Mouse (Mus musculus) limb, embryonic 12.5 days (tissue): ENCODE data around the gene Pip5k1b. TPM values are rescaled to one million over a fixed set of nuclear protein-coding genes. Genes with fewer than 3 reads are reported as not detected.

Experiments
- ATAC-seq: fragments of 200-750 bp; cut with Nextera tagmentation; 2 replicates; pipeline ENCODE4 v1.8.0; 2017; ENCODE audit warnings: low read depth, moderate TSS enrichment; ENCODE audit not compliant: insufficient number of reproducible peaks, insufficient read depth, low FRiP score, low TSS enrichment
- H3K27ac ChIP-seq: fragments of 300-500 bp; sonication (generic); 2 replicates; pipeline ENCODE4 v1.5.1; 2016; ENCODE audit warnings: mild to moderate bottlenecking, moderate library complexity
- H3K27me3 ChIP-seq: fragments of 300-500 bp; sonication (generic); 2 replicates; pipeline ENCODE4 v1.6.1; 2016; ENCODE audit warnings: mild to moderate bottlenecking, moderate library complexity
- H3K36me3 ChIP-seq: fragments of 300-500 bp; sonication (generic); 2 replicates; pipeline ENCODE4 v1.6.1; 2016; ENCODE audit warnings: mild to moderate bottlenecking, moderate library complexity
- H3K4me1 ChIP-seq: fragments of 300-500 bp; sonication (generic); replicated peaks from 2 replicates; pipeline ENCODE4 v1.6.1; 2016
- H3K4me2 ChIP-seq: fragments of 300-500 bp; sonication (generic); 2 replicates; pipeline ENCODE4 v1.6.1; 2016; ENCODE audit warnings: mild to moderate bottlenecking, moderate library complexity
- H3K4me3 ChIP-seq: fragments of 300-500 bp; sonication (generic); replicated peaks from 2 replicates; pipeline ENCODE4 v1.5.1; 2016; ENCODE audit warnings: mild to moderate bottlenecking
- H3K9ac ChIP-seq: fragments of 300-500 bp; sonication (generic); replicated peaks from 2 replicates; pipeline ENCODE4 v1.6.1; 2016; ENCODE audit warnings: mild to moderate bottlenecking, moderate library complexity
- H3K9me3 ChIP-seq: fragments of 300-500 bp; sonication (generic); 2 replicates; pipeline ENCODE4 v1.6.1; 2016; ENCODE audit warnings: mild to moderate bottlenecking, moderate library complexity
- WGBS: fragments of 180-500 bp; shearing (Covaris S2); methylation state at CpG from one replicate; pipeline ENCODE4 v1.1.7; 2016; 5-methylcytosine and 5-hydroxymethylcytosine counted together
- polyA plus RNA-seq: library from polyadenylated mRNA; unstranded; fragments of >200 nt; fragmentation: Nextera tagmentation; extraction: Ambion mirVana; gene quantifications from 2 replicates; pipeline ENCODE4 v1.2.1, GENCODE M21; 2016

Gene Pip5k1b
- polyA plus RNA-seq, 1 experiment from 2014 or later: 0.56 TPM

DNA sequence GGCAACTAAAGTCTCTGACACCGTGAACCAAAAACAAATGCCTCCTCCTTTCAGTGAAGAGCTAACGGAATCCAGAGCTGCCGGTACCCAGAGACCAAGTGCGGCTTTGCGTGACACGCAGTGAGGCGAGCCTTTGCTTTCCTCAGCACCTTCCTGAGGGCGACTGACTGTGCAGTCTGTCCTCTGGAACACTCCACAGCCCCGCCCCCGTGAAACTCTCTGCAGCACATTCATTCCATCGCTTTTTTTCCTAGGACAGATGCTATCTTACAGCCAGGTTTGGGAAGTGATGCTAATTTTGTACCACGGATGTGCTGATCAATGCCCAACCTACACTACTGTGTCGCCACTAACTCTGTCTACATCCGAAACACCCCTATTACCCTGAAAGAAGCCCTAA, 292.9 kb downstream of the Pip5k1b start:
- no peak overlapping the region for H3K4me2 ChIP-seq
- H3K4me1 ChIP-seq: no peaks in the 10 kb centered on the region
- H3K9me3 ChIP-seq: no peaks in the 10 kb centered on the region
- no peaks in the 10 kb centered on the region for H3K27me3 ChIP-seq
- no peak overlapping the region for H3K9ac ChIP-seq
- ATAC-seq: no peak
- H3K4me3 ChIP-seq: no peak overlapping the region
- 92% methylated on average over 14 of the region's 14 CpGs for WGBS
- H3K27ac ChIP-seq: no peak overlapping the region
- peaks cover 48% of the 10 kb centered on the region for H3K36me3 ChIP-seq

DNA sequence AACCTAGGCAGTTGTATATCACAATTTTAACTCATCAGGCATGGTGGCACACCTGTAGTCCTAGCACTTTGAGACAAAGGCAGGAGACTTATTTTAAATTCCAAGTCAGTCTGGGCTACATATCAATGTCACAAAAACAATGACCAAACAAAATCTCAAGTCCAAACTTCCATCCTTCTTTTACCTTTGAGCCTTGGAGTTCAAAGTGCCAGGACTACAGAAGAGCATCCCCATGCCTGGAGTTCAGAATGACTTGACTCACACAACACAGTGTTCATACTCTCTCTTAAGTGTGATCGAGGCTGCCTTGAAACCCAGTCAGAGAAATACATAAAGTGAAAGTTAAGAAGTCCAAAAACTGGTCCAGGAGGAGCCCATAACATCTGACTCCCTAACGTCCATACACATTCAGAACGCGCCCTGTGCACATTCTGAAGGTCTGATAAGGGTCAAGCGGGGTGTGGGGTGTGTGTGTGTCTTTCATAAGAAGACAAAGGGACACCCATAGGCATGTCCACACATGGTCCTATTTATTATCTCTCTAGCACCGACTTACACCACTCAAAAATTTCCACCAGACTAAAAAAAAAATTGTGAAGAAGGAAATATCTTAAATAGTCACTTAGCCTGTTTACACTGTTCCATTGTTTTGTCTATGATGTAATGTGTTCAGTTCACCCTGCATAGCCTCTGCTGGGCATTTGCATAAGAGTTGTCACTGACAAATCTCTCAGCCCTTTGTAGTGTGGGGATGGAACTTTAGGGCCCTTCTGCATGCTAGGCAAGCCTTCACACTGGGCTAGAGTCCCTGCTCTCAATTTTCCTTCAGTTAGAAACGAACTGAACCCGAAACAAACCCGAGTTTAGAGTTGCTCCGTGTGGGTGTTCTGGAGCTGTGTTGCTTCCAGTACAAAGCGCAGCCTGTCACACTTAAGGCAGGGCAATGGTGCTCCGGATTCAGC, 296.0 kb downstream of the Pip5k1b start:
- Histone ChIP-seq H3K9me3 (no peaks in the 10 kb centered on the region), H3K4me3 (no peak overlapping the region), H3K27ac (no peak overlapping the region), H3K4me2 (no peak overlapping the region), H3K36me3 (peaks cover 29% of the 10 kb centered on the region), H3K4me1 (no peaks in the 10 kb centered on the region), H3K27me3 (no peaks in the 10 kb centered on the region), H3K9ac (no peak overlapping the region)
- WGBS: 89% methylated on average over 12 of the region's 12 CpGs
- no peak for ATAC-seq

GRCm38 (mm10) chr19:24258368-24258767, 297.3 kb downstream of the Pip5k1b start:
- 0 out of 2 replicates have a peak, but pooled peaks cover 3% of the 10 kb centered on the region for H3K4me1 ChIP-seq
- H3K27ac ChIP-seq: no peak overlapping the region
- no peak overlapping the region for H3K4me3 ChIP-seq
- peaks cover 21% of the 10 kb centered on the region for H3K36me3 ChIP-seq
- no peak overlapping the region for H3K4me2 ChIP-seq
- H3K27me3 ChIP-seq: no peaks in the 10 kb centered on the region
- H3K9ac ChIP-seq: no peak overlapping the region
- ATAC-seq: no peak
- H3K9me3 ChIP-seq: no peaks in the 10 kb centered on the region
- 93% methylated on average over 5 of the region's 5 CpGs for WGBS

DNA sequence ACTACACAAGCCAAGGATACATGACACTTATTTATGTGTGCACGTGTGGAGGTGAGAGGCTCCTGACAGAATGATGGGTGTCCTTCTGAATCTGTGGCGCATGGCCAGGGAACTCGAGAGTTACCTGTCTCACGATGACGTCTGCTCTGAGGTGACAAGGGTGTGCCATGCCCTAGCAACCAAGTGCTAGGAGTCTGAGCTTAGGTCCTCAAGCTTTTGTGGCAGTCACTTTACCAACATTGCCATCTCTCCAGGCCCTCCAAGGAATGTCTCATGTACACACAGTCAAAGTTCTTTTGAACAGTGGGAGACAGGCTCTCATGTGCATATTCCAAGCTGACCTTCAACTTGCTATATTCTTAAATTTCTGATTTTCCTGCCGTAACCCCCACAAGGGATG, 297.7 kb downstream of the Pip5k1b start:
- Histone ChIP-seq H3K27me3 (no peaks in the 10 kb centered on the region), H3K9ac (no peak overlapping the region), H3K27ac (no peak overlapping the region), H3K4me2 (no peak overlapping the region), H3K4me1 (0 out of 2 replicates have a peak, but pooled peaks cover 3% of the 10 kb centered on the region), H3K9me3 (no peaks in the 10 kb centered on the region), H3K4me3 (no peak overlapping the region), H3K36me3 (peaks cover 20% of the 10 kb centered on the region)
- ATAC-seq: no peak
- WGBS: 91% methylated on average over 6 of the region's 6 CpGs

GRCm38 (mm10) chr19:24253657-24254260, 301.9 kb downstream of the Pip5k1b start:
- no peak overlapping the region for H3K9ac ChIP-seq
- H3K9me3 ChIP-seq: no peaks in the 10 kb centered on the region
- H3K4me3 ChIP-seq: no peak overlapping the region
- no peak overlapping the region for H3K27ac ChIP-seq
- H3K4me1 ChIP-seq: peaks cover 10% of the 10 kb centered on the region
- ATAC-seq: no peak
- no peaks in the 10 kb centered on the region for H3K27me3 ChIP-seq
- WGBS: 12% methylated on average over 9 of the region's 9 CpGs
- H3K36me3 ChIP-seq: no peaks in the 10 kb centered on the region
- H3K4me2 ChIP-seq: no peak overlapping the region

DNA sequence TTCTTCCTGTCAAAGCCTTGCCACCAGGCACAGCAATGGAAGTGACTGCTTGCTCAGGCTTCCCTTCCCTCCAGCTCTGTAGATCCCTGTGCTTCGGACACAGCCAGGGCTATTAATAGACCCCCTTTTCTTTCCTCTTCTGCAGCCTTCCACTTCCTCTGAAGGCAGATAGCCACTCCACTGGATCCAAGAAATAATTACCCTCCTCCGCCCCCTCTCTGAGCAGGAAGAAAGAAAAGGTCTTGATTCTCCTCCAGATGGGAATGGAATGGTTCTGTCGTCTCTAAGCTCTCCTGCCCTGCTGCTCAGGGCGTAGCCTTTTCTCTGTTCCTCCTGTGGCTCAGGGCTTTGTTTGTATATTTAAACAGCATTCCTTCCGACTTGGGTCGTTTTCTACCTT, 303.8 kb downstream of the Pip5k1b start:
- Histone ChIP-seq H3K4me3 (no peak overlapping the region), H3K27me3 (no peaks in the 10 kb centered on the region), H3K4me1 (peaks cover 10% of the 10 kb centered on the region), H3K36me3 (no peaks in the 10 kb centered on the region), H3K27ac (no peak overlapping the region), H3K4me2 (no peak overlapping the region), H3K9ac (no peak overlapping the region), H3K9me3 (no peaks in the 10 kb centered on the region)
- 27% methylated on average over 6 of the region's 6 CpGs for WGBS
- no peak for ATAC-seq

Other genes with a start within 250 kb of the Pip5k1b start
- gene Fam122a, start 78.5 kb downstream of the Pip5k1b start, polyA plus RNA-seq: 57.5 and 57.6 TPM in 2 replicates
- gene Tmem252, start 118.1 kb upstream of the Pip5k1b start, polyA plus RNA-seq: 1.5 TPM in 2 replicates